15 mouse cellular contexts compared by ENCODE assay signal in genomic region chr11:21402481-21403254, GRCm38 (mm10). TPM values are rescaled to one million over a fixed set of nuclear protein-coding genes. Genes with fewer than 3 reads are reported as not detected.
DNase-seq lines count a peak whose midpoint lies in the region; ATAC-seq and TF ChIP-seq lines count a peak whose summit lies in the region.
"Had no signal": no experiment of that assay in that cellular context is flagged by ENCODE, and none has a peak within 500 bp of the region (broad histone marks: within the 10 kb centered on the region; RNA-seq: fewer than 3 reads in every experiment).

No protein-coding gene starts in this region.

- 76% methylated on average over 5 of the region's 5 CpGs for WGBS in midbrain, embryonic 10.5 days

- H3K4me3 ChIP-seq in layer of hippocampus, adult 2 months: no peak overlapping the region
- H3K4me3 ChIP-seq in midbrain, embryonic 10.5 days: no peak overlapping the region
- H3K4me3 ChIP-seq: embryonic facial prominence, embryonic 13.5 days; limb, embryonic 13.5 days; neural tube, embryonic 15.5 days had no signal

- H3K36me3 ChIP-seq in midbrain, embryonic 10.5 days: no peaks in the 10 kb centered on the region
- H3K36me3 ChIP-seq: embryonic facial prominence, embryonic 13.5 days; limb, embryonic 13.5 days; neural tube, embryonic 15.5 days had no signal

- no peaks in the 10 kb centered on the region for H3K27me3 ChIP-seq in midbrain, embryonic 10.5 days (ENCODE audit: low read depth, poor library complexity, severe bottlenecking)
- H3K27me3 ChIP-seq: embryonic facial prominence, embryonic 13.5 days; limb, embryonic 13.5 days; neural tube, embryonic 15.5 days had no signal

- peak; percentile 84 for ATAC-seq in common myeloid progenitor, adult 5-6 weeks (replicated peaks; ENCODE audit: low read depth, poor library complexity, severe bottlenecking)
- no peak for ATAC-seq in megakaryocyte-erythroid progenitor cell, adult 5-6 weeks (replicated peaks; ENCODE audit: low FRiP score, low TSS enrichment, poor library complexity, severe bottlenecking)
- ATAC-seq: forebrain, postnatal 0 days; midbrain, embryonic 16.5 days had no signal

- H3K27ac ChIP-seq in layer of hippocampus, adult 2 months: no peak overlapping the region
- no peak overlapping the region for H3K27ac ChIP-seq in midbrain, embryonic 10.5 days (replicated peaks)
- H3K27ac ChIP-seq: embryonic facial prominence, embryonic 13.5 days; limb, embryonic 13.5 days; neural tube, embryonic 15.5 days had no signal

- peak; percentile 83 for DNase-seq in heart, adult 11 months
- DNase-seq in heart, postnatal 36 days: no peak
- DNase-seq in 3T3-L1 (ENCODE audit: low read depth, low spot score): peak; percentile 31
- peak; percentile 66 for DNase-seq in lung, postnatal 25 days (ENCODE audit: low spot score)
- DNase-seq in layer of hippocampus, adult 2 months (ENCODE audit: low spot score in 2 of 2): no peak
- no peak for DNase-seq in midbrain, embryonic 10.5 days (ENCODE audit: low spot score)
- DNase-seq: cerebellum, adult 2 months; forebrain, postnatal 0 days; kidney, adult 18-20 months had no signal

- no peak for TF ChIP-seq CTCF in layer of hippocampus, adult 2 months (conservative IDR thresholded peaks at IDR 0.05)

- no peaks in the 10 kb centered on the region for H3K4me1 ChIP-seq in midbrain, embryonic 10.5 days
- H3K4me1 ChIP-seq: neural tube, embryonic 15.5 days had no signal

- H3K9me3 ChIP-seq in midbrain, embryonic 10.5 days (replicated peaks): no peaks in the 10 kb centered on the region
- H3K9me3 ChIP-seq: embryonic facial prominence, embryonic 13.5 days; limb, embryonic 13.5 days; neural tube, embryonic 15.5 days had no signal

- intact Hi-C loops in heart, postnatal 36 days (cut with DNase I): no loop called here

RNA-seq across cellular contexts. Expression of gene Ugp2, which starts 31.7 kb away (rescaled TPM):
- total RNA-seq in heart, postnatal 36 days (2021): 100 to 1,000 TPM; 212 to 232 TPM
- total RNA-seq in common myeloid progenitor, adult 5-6 weeks (2017): 37.9 and 43.3 TPM in 2 replicates
- 10 to 100 TPM; 74.0 to 81.0 TPM for total RNA-seq in layer of hippocampus, adult 2 months (2021)
- total RNA-seq in megakaryocyte-erythroid progenitor cell, adult 5-6 weeks (2014; fragmentation: Nextera tagmentation): 13.8 and 24.6 TPM in 2 replicates
- total RNA-seq in megakaryocyte-erythroid progenitor cell, adult 5-6 weeks (2017): 14.1 and 25.9 TPM in 2 replicates
- 54.6 and 61.5 TPM in 2 replicates for polyA plus RNA-seq in midbrain, embryonic 10.5 days (2016; fragmentation: Nextera tagmentation; extraction: Ambion mirVana)

Comparison
In these comparisons a context has a peak if more than half of its experiments do, and no peak if none do; other contexts are left out.
1. DNase-seq: peak in heart, adult 11 months (single experiment), 3T3-L1 (single experiment) and lung, postnatal 25 days (single experiment); none in heart, postnatal 36 days (0 of 2), layer of hippocampus, adult 2 months (0 of 2) and midbrain, embryonic 10.5 days (single experiment).